Mouse (Mus musculus): Measurements from ENCODE around the gene Dlx5.

Gene Dlx5

DNA sequence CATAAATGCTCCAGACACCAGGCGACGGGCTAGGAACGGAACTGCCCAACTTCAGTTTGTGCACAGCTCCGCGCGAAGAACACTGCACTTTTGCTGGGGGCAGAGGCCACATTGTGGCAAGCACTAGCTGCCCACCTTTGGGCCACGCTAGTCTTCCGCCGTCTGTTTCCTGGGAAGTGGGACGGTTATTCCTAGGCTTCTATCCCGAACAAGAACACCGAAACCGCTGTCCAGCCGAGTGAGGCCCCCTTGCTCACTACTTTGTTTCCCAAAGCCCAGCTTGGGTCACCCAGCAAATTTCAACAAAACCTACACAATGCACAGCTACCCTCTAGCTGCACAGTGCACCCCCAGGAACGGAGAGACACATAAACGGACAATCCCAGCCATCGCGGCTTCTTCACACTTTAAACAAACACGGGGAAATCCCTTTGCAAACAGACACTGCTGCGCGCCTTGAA, 21.9 kb downstream of the Dlx5 start:
- no peak for DNase-seq (ENCODE audit: low spot score in 2 of 2)

GRCm38 (mm10) chr6:6859111-6859949, 22.6 kb downstream of the Dlx5 start:
- no peak for DNase-seq (ENCODE audit: low spot score in 2 of 2)

- no peak for DNase-seq (ENCODE audit: low spot score in 2 of 2)
Observed at GRCm38 (mm10) chr6:6858571-6858970, 23.3 kb downstream of the Dlx5 start.

- no peak for DNase-seq (ENCODE audit: low spot score in 2 of 2)
Observed at GRCm38 (mm10) chr6:6857766-6858165, 24.1 kb downstream of the Dlx5 start.

DNA sequence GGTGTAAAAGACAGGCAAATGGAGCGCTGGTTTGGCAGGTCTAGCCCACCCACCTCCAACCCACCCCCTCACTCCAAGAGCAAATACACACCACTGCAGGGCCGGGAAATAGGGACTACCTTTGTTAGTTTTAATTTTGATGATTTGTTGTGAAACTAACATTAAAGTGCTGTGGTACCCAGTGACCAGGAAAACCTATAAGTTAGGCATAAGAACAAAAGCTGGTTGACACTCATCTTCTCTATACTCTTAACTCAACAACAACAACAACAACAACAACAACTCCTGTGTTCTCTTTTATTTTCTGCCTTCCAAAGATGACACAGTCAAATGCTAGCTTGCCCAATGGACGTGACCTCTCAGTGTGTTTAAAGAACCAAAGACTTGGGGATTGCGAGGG, 25.0 kb downstream of the Dlx5 start:
- no peak for DNase-seq (ENCODE audit: low spot score in 2 of 2)

- no peak for DNase-seq (ENCODE audit: low spot score in 2 of 2)
Observed at GRCm38 (mm10) chr6:6856316-6856715, 25.6 kb downstream of the Dlx5 start.

- DNase-seq (ENCODE audit: low spot score in 2 of 2) = no peak
Observed at GRCm38 (mm10) chr6:6855746-6856185, 26.1 kb downstream of the Dlx5 start.

- no peak for DNase-seq (ENCODE audit: low spot score in 2 of 2)
Observed at GRCm38 (mm10) chr6:6854902-6855745, 26.8 kb downstream of the Dlx5 start.

DNA sequence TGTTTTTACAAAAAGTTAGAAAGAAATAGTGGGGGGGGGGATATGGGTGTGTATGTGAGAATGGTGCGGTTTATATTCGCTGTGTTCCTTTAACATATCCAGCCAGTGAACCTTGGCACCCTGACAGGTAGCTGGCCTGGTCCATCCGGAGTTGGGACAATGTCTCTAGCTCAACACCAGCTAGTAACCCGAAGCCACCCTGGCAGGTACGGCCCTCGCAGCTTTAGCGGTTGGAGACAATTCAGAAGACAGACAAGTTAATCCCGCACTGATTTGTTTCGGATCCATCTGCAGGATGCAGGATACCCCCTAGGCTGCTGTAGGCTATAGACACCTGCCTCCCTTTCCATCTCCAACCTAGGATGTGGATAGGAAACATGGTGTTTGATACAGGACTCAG, 27.7 kb downstream of the Dlx5 start:
- no peak for DNase-seq (ENCODE audit: low spot score in 2 of 2)

- no peak for DNase-seq (ENCODE audit: low spot score in 2 of 2)
Observed at GRCm38 (mm10) chr6:6852944-6853343, 28.9 kb downstream of the Dlx5 start.

DNA sequence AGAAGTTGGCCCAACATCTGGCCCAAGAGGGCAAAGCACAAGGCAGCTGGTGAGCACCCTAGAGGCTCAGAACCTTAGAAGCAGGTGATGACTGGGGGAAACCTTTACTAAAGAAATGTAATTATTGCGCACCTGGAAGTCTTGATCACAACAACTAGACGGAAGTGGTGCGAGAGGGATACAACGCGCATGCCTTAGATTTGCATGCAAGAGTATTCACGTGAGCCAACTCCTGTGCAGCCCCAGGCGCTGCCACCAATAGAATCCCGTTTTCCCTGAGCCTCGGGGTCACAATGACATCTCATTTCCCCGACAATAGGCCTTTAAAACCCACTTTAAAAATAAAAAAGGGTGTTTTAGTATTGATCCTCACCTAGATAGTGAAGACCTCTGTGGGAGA, 30.7 kb downstream of the Dlx5 start:
- DNase-seq (ENCODE audit: low spot score in 2 of 2) = no peak

GRCm38 (mm10) chr6:6850324-6851060, 31.4 kb downstream of the Dlx5 start:
- no peak for DNase-seq (ENCODE audit: low spot score in 2 of 2)

DNA sequence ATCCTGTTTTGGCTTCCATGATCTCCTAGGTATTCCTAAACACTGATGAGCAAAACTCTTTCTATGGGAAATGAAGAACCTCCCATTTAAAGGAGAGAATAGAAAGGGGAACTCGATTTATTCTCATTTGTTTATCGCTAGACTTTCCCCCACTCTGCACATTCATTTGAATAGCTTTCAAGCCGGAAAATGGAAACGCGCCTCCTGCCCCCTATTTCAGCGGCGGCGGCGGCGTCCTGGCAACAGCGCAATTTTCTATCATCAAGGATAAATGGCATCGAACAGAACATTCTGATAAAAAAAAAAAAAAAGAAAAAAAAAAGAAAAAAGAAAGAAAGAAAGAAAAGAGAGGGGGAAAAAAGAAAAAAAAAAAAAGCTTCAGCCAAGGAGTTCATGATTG, 32.1 kb downstream of the Dlx5 start:
- DNase-seq (ENCODE audit: low spot score in 2 of 2) = no peak

DNA sequence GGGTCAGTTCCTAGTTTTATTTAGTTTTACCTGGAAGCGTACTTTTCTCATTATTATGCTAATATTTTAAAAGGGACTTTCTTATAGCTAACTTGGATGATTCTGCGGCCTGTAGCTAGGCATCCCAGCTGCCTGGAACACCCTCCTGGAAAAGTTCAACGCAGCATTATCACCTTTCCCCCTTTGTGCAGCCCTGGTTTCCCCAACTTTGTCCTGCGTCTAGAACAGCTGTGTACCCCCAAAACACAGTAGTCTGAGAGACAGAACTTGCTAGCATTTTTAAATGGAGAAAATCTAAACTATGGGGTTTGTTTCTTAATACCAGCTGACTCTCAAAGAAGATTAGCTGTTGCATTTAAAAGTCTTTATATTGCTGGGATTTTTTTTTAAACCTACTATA, 33.3 kb downstream of the Dlx5 start:
- no peak for DNase-seq (ENCODE audit: low spot score in 2 of 2)

- DNase-seq (ENCODE audit: low spot score in 2 of 2) = no peak
Observed at GRCm38 (mm10) chr6:6833301-6833700, 48.6 kb downstream of the Dlx5 start.

DNA sequence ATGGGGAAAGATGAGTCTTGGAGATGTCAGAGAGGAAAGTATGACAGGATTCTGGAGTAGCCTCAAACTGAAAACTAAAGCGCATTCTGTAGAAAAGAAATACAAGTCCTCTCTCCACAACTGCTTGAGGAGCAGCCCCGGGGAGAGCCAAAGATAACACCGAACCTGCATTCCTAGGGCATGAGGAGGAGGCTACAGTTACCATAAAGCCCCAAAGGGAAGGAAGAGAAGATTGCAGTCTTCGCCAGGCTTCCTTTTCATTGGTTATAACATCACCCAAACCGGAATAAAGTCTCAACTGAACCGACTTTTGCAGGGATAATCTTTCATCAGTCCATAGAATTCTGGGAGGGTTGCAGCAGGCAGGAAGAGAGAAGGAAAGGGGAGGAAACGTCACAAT, 51.4 kb downstream of the Dlx5 start:
- no peak for DNase-seq (ENCODE audit: low spot score in 2 of 2)
